Comparison of ENCODE assay signal across 28 mouse cellular contexts in the genomic region with DNA sequence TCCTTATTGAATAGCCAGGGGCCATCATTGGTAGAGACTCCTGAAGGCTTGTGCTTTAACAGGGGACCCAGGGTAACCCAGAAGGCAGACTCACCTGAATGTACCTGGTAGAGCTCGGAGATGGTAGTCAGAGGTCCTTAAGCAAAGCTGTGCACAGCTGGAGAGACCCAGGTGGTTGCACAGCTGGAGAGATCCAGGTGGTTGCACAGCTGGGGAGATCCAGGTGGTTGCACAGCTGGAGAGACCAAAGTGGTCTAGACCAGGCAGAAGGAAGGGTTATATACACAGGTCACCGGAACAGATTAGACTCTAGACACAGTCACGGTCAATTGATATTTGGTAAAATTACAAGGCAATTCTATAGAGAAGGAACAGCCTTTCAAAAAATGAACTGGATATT. TPM values are rescaled to one million over a fixed set of nuclear protein-coding genes. Genes with fewer than 3 reads are reported as not detected.
"Had no signal": no experiment of that assay in that cellular context is flagged by ENCODE, and none has a peak within 500 bp of the region (broad histone marks: within the 10 kb centered on the region; RNA-seq: fewer than 3 reads in every experiment).

No protein-coding gene starts in this region.

- H3K4me3 ChIP-seq: layer of hippocampus, adult 2 months; left cerebral cortex, adult 2 months; liver, embryonic 13.5 days; midbrain, embryonic 12.5 days; midbrain, embryonic 15.5 days; neural tube, embryonic 12.5 days; neural tube, embryonic 15.5 days had no signal

- H3K27ac ChIP-seq: layer of hippocampus, adult 2 months; left cerebral cortex, adult 2 months; liver, embryonic 13.5 days; macrophage; midbrain, embryonic 12.5 days; midbrain, embryonic 15.5 days; neural tube, embryonic 12.5 days; neural tube, embryonic 15.5 days; stomach, postnatal 0 days had no signal

- H3K36me3 ChIP-seq: liver, embryonic 13.5 days; midbrain, embryonic 12.5 days; midbrain, embryonic 15.5 days; neural tube, embryonic 12.5 days; neural tube, embryonic 15.5 days had no signal

- DNase-seq: kidney, adult 11 months; kidney, adult 9 months; kidney, postnatal 25 days; layer of hippocampus, adult 9-11 months; left cerebral cortex, postnatal 4 days; liver, embryonic 13.5 days; lung, embryonic 14.5 days; right cerebral cortex, adult 18-20 months; right cerebral cortex, postnatal 14 days; right cerebral cortex, postnatal 4 days; thymus, adult 2 months; thymus, postnatal 14 days had no signal

- H3K4me2 ChIP-seq: liver, embryonic 13.5 days; lung, embryonic 14.5 days; midbrain, embryonic 12.5 days; midbrain, embryonic 15.5 days; neural tube, embryonic 12.5 days; neural tube, embryonic 15.5 days had no signal

- H3K9ac ChIP-seq: liver, embryonic 13.5 days; lung, embryonic 14.5 days; midbrain, embryonic 12.5 days; midbrain, embryonic 15.5 days; neural tube, embryonic 12.5 days; neural tube, embryonic 15.5 days had no signal

- H3K4me1 ChIP-seq: liver, embryonic 13.5 days; midbrain, embryonic 12.5 days; midbrain, embryonic 15.5 days; neural tube, embryonic 12.5 days had no signal

- H3K9me3 ChIP-seq: liver, embryonic 13.5 days; midbrain, embryonic 12.5 days; midbrain, embryonic 15.5 days; neural tube, embryonic 12.5 days; neural tube, embryonic 15.5 days had no signal

- H3K27me3 ChIP-seq: liver, embryonic 13.5 days; midbrain, embryonic 12.5 days; midbrain, embryonic 15.5 days; neural tube, embryonic 12.5 days; neural tube, embryonic 15.5 days had no signal

- ATAC-seq: lung, postnatal 0 days; midbrain, embryonic 15.5 days had no signal

RNA-seq across cellular contexts. Expression of gene Krt7, which starts 13.9 kb away (rescaled TPM):
- total RNA-seq: layer of hippocampus, adult 2 months; layer of hippocampus, postnatal 25 days; left cerebral cortex, postnatal 10 days had no signal
- polyA plus RNA-seq: macrophage had no signal

RNA-seq across cellular contexts. Expression of gene Krt80, which starts 27.0 kb away (rescaled TPM):
- polyA plus RNA-seq: neural tube, embryonic 12.5 days had no signal

RNA-seq across cellular contexts. Expression of gene Krt87, which starts 41.7 kb away (rescaled TPM):
- total RNA-seq: liver, adult 2 months; megakaryocyte, adult 5-6 weeks had no signal
- polyA plus RNA-seq: liver, adult 2 months; liver, embryonic 13.5 days; liver, embryonic 16.5 days; macrophage had no signal

RNA-seq across cellular contexts. Expression of gene Krt88, which starts 50.6 kb away (rescaled TPM):
- total RNA-seq: layer of hippocampus, adult 2 months; layer of hippocampus, postnatal 25 days; left cerebral cortex, adult 2 months; left cerebral cortex, postnatal 10 days; left cerebral cortex, postnatal 4 days; liver, adult 2 months; megakaryocyte, adult 5-6 weeks had no signal
- polyA plus RNA-seq: kidney, embryonic 16.5 days; liver, adult 2 months; liver, embryonic 13.5 days; liver, embryonic 16.5 days; lung, embryonic 14.5 days; macrophage; midbrain, embryonic 12.5 days; midbrain, embryonic 15.5 days; neural tube, embryonic 12.5 days; neural tube, embryonic 15.5 days; stomach, embryonic 14.5 days; stomach, postnatal 0 days; thymus, adult 2 months had no signal
